Mouse (Mus musculus): Measurements from ENCODE around the gene Med16. TPM values are rescaled to one million over a fixed set of nuclear protein-coding genes. Genes with fewer than 3 reads are reported as not detected.

Med16 gene
- polyA plus RNA-seq, 1 experiment: 103 TPM

DNA sequence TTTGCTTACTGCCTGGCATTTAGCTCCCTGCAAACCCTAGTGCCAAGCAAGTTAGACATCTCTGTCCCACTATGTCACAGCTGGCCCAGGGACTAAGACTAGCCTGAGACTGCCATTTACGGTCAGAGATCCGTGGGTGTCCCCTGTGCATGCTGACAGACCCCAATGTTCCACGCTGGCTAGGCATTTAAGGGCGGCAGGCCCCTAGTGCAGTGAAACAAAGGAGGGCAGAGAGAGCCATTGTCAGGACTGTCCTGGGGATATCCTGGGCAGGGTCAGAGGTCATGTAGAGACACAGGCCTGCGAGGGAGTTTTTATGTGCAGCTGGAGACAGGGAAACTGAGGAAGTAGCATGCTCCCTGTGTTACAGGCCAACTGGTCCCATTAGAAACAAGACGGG, 25.1 kb upstream of the Med16 start:
- DNase-seq: no peak
- Histone ChIP-seq H3K4me3 (ENCODE audit: control insufficient read depth, insufficient read depth, low read length) (no peak overlapping the region), H3K27me3 (ENCODE audit: control insufficient read depth, insufficient read depth, low read length) (no peaks in the 10 kb centered on the region), H3K36me3 (ENCODE audit: control insufficient read depth, insufficient read depth, low read length) (no peaks in the 10 kb centered on the region), H3K27ac (ENCODE audit: control insufficient read depth, insufficient read depth, low read length) (no peak overlapping the region), H3K4me1 (replicated peaks; ENCODE audit: control insufficient read depth, insufficient read depth, low read length) (peaks cover 15% of the 10 kb centered on the region)
- 95% methylated on average over 6 of the region's 6 CpGs for WGBS
- no peak for TF ChIP-seq CTCF (IDR thresholded peaks at IDR 0.05; ENCODE audit: borderline replicate concordance, control insufficient read depth, extremely low read depth, insufficient read depth, low read length, poor library complexity)
- TF ChIP-seq POLR2A (IDR thresholded peaks at IDR 0.05; ENCODE audit: control insufficient read depth, extremely low read depth, insufficient read depth, low read length, poor library complexity): no peak

DNA sequence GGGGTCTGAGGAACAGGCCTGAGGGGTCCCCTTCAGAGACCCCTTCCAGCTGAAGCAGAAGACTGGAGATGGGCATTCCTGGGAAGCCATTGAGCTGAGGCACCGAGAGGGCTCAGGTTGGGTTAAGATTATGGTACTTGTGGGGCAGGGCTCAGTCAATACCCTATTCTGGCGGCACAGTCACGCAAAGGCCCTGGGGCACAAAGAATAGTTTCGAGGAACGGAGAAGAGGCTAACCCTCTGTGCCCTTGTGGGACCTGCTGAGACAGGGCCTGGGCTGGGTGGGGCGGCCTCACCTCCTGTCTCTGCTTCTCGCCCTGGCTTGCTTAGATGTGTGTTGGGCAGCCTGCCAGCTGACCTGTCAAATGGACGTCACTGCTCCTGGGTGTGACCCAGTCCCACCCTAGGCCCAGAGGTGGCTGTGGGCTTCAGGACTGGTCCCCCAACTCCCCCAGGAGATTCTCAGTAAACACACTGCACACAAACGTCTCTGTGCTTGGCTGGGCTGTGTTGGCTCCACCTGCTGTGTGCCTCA, 24.5 kb upstream of the Med16 start:
- peaks cover 20% of the 10 kb centered on the region for H3K4me1 ChIP-seq (replicated peaks; ENCODE audit: control insufficient read depth, insufficient read depth, low read length)

DNA sequence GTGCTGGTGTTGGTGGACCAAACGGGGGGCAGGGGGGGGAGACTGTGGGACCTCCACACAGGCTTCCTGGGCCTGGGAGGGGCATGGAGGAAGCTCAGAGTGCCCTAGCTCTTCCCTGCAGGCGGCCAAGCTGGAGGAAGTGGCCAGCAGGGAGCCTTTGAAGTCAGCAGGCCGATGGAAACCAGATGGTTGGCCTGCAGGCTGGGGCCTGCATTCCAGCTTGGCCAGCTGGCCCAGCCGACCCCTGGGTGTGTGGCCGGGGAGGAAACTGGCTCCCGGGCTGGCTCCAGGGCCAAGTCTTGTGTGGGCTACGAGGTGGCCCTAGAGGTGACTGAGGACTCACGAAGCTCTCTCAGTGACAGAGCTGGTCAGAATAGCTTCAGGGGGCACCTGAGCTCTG, 24.0 kb upstream of the Med16 start:
- H3K27ac ChIP-seq (ENCODE audit: control insufficient read depth, insufficient read depth, low read length): no peak overlapping the region
- 63% methylated on average over 8 of the region's 8 CpGs for WGBS
- DNase-seq: no peak
- no peaks in the 10 kb centered on the region for H3K36me3 ChIP-seq (ENCODE audit: control insufficient read depth, insufficient read depth, low read length)
- H3K4me1 ChIP-seq (replicated peaks; ENCODE audit: control insufficient read depth, insufficient read depth, low read length): peaks cover 21% of the 10 kb centered on the region
- TF ChIP-seq POLR2A (IDR thresholded peaks at IDR 0.05; ENCODE audit: control insufficient read depth, extremely low read depth, insufficient read depth, low read length, poor library complexity) (no peak), CTCF (IDR thresholded peaks at IDR 0.05; ENCODE audit: borderline replicate concordance, control insufficient read depth, extremely low read depth, insufficient read depth, low read length, poor library complexity) (no peak)
- no peaks in the 10 kb centered on the region for H3K27me3 ChIP-seq (ENCODE audit: control insufficient read depth, insufficient read depth, low read length)
- no peak overlapping the region for H3K4me3 ChIP-seq (ENCODE audit: control insufficient read depth, insufficient read depth, low read length)

More for the DNA sequence above, 24.5 kb upstream of the Med16 start:
- DNase-seq: no peak
- TF ChIP-seq CTCF (IDR thresholded peaks at IDR 0.05; ENCODE audit: borderline replicate concordance, control insufficient read depth, extremely low read depth, insufficient read depth, low read length, poor library complexity) (no peak), POLR2A (IDR thresholded peaks at IDR 0.05; ENCODE audit: control insufficient read depth, extremely low read depth, insufficient read depth, low read length, poor library complexity) (no peak)
- H3K27me3 ChIP-seq (ENCODE audit: control insufficient read depth, insufficient read depth, low read length): no peaks in the 10 kb centered on the region
- no peaks in the 10 kb centered on the region for H3K36me3 ChIP-seq (ENCODE audit: control insufficient read depth, insufficient read depth, low read length)
- 90% methylated on average over 9 of the region's 9 CpGs for WGBS
- H3K4me3 ChIP-seq (ENCODE audit: control insufficient read depth, insufficient read depth, low read length): no peak overlapping the region
- no peak overlapping the region for H3K27ac ChIP-seq (ENCODE audit: control insufficient read depth, insufficient read depth, low read length)

DNA sequence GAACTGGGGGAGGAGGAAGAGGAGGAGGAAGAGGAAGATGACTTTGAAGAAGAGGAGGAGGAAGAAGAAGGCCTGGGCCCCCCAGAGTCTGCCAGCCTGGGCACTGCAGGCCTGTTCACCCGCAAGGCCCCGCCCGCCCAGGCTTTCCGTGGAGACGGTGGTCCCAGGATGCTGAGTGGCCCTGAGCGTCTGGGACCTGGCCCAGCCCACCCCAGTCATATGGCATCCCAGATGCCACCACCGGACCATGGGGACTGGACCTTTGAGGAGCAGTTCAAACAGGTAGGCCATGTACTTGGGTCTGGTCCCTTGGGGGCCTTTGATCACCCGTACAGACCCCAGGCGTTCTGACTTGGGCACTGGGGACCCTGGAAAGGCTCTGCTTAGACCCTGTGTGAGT, 23.1 kb upstream of the Med16 start:
- Histone ChIP-seq H3K27ac (ENCODE audit: control insufficient read depth, insufficient read depth, low read length) (no peak overlapping the region), H3K4me1 (replicated peaks; ENCODE audit: control insufficient read depth, insufficient read depth, low read length) (peaks cover 14% of the 10 kb centered on the region), H3K27me3 (ENCODE audit: control insufficient read depth, insufficient read depth, low read length) (no peaks in the 10 kb centered on the region), H3K4me3 (ENCODE audit: control insufficient read depth, insufficient read depth, low read length) (no peak overlapping the region), H3K36me3 (ENCODE audit: control insufficient read depth, insufficient read depth, low read length) (no peaks in the 10 kb centered on the region)
- 95% methylated on average over 9 of the region's 9 CpGs for WGBS
- DNase-seq: no peak
- TF ChIP-seq POLR2A (IDR thresholded peaks at IDR 0.05; ENCODE audit: control insufficient read depth, extremely low read depth, insufficient read depth, low read length, poor library complexity) (no peak), CTCF (IDR thresholded peaks at IDR 0.05; ENCODE audit: borderline replicate concordance, control insufficient read depth, extremely low read depth, insufficient read depth, low read length, poor library complexity) (no peak)

DNA sequence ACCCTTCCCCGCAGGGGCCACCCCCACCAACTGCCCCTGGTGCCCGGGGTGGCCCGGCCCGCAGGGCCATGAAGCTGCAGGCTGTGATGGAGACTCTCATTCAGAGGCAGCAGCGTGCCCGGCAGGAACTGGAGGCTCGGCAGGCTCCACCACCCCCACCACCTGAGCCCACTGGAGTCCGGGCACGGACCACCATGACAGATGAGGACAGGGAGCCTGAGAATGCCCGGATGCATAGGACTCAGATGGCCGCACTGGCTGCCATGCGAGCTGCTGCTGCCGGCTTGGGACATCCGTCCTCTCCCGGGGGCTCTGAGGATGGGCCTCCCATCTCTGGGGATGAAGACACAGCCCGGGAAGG, 22.1 kb upstream of the Med16 start:
- Histone ChIP-seq H3K27ac (ENCODE audit: control insufficient read depth, insufficient read depth, low read length) (no peak overlapping the region), H3K4me3 (ENCODE audit: control insufficient read depth, insufficient read depth, low read length) (no peak overlapping the region), H3K4me1 (replicated peaks; ENCODE audit: control insufficient read depth, insufficient read depth, low read length) (peaks cover 13% of the 10 kb centered on the region), H3K36me3 (ENCODE audit: control insufficient read depth, insufficient read depth, low read length) (no peaks in the 10 kb centered on the region), H3K27me3 (ENCODE audit: control insufficient read depth, insufficient read depth, low read length) (no peaks in the 10 kb centered on the region)
- no peak for TF ChIP-seq CTCF (IDR thresholded peaks at IDR 0.05; ENCODE audit: borderline replicate concordance, control insufficient read depth, extremely low read depth, insufficient read depth, low read length, poor library complexity)
- no peak for TF ChIP-seq POLR2A (IDR thresholded peaks at IDR 0.05; ENCODE audit: control insufficient read depth, extremely low read depth, insufficient read depth, low read length, poor library complexity)
- no peak for DNase-seq
- WGBS: 95% methylated on average over 16 of the region's 16 CpGs

DNA sequence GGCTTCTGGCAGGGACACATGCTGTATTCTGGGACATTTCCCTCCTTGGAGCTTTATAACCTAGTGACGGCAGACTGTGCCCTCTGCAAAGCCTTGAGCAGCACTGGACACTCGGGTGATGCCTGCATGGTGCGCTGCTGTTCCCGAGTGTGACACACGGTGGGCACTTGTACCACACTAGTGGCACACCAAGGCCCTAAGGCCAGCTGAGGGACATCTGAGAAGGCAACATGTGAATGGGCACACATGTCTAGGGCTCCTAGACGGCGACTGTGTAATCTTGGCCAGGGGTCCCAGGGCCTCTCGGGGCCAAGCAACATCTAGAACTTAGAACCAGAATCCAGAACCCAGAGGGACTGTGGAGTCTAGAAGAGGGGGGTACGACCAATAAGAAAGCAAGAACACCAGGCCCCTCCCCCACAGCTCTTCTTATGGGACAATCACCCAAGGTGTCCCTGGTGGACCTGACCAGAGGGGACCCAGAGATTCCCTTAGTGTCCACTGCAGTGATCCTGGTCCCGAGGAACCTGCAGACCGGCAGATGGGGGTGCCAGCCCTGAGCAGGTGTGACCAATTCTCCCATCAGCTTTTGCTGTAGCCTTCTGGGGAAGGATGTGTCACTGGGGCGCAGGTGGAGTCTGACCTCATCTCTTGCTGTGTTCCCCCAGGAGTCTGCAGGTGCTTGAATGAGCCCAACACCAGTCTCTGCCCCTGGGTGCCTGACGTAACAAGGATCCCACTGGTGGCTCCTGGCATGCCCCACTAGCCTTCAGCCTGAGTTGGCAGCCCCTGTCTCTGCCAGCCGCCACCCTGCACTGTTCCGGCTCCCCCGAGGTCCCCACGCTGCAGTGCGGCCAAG, 21.5 kb upstream of the Med16 start:
- DNase-seq: no peak
- no peaks in the 10 kb centered on the region for H3K27me3 ChIP-seq (ENCODE audit: control insufficient read depth, insufficient read depth, low read length)
- H3K4me1 ChIP-seq (replicated peaks; ENCODE audit: control insufficient read depth, insufficient read depth, low read length): peaks cover 15% of the 10 kb centered on the region
- 89% methylated on average over 18 of the region's 18 CpGs for WGBS
- no peak overlapping the region for H3K27ac ChIP-seq (ENCODE audit: control insufficient read depth, insufficient read depth, low read length)
- no peak overlapping the region for H3K4me3 ChIP-seq (ENCODE audit: control insufficient read depth, insufficient read depth, low read length)
- H3K36me3 ChIP-seq (ENCODE audit: control insufficient read depth, insufficient read depth, low read length): no peaks in the 10 kb centered on the region
- TF ChIP-seq CTCF (IDR thresholded peaks at IDR 0.05; ENCODE audit: borderline replicate concordance, control insufficient read depth, extremely low read depth, insufficient read depth, low read length, poor library complexity) (no peak), POLR2A (IDR thresholded peaks at IDR 0.05; ENCODE audit: control insufficient read depth, extremely low read depth, insufficient read depth, low read length, poor library complexity) (no peak)

Measured in thymus, adult 2 months (tissue).